Mouse (Mus musculus): ENCODE results near the gene Ctdsp2. TPM values are rescaled to one million over a fixed set of nuclear protein-coding genes. Genes with fewer than 3 reads are reported as not detected.

Ctdsp2 gene
- total RNA-seq, 1 experiment from 2014 or later = 41.1 TPM

- ATAC-seq (replicated peaks in 1 of 2; ENCODE audit: insufficient read depth in 1 of 2, low FRiP score in 2 of 2, low TSS enrichment in 1 of 2, low read depth in 1 of 2, poor library complexity in 2 of 2, severe bottlenecking in 2 of 2) = peak; percentile 56 to 67
Measured at GRCm38 (mm10) chr10:126957359-126958107, 21.0 kb upstream of the Ctdsp2 start.

- ATAC-seq (replicated peaks in 1 of 2; ENCODE audit: insufficient read depth in 1 of 2, low FRiP score in 2 of 2, low TSS enrichment in 1 of 2, low read depth in 1 of 2, poor library complexity in 2 of 2, severe bottlenecking in 2 of 2) = no peak
Measured at GRCm38 (mm10) chr10:126960496-126960895, 18.0 kb upstream of the Ctdsp2 start.

DNA sequence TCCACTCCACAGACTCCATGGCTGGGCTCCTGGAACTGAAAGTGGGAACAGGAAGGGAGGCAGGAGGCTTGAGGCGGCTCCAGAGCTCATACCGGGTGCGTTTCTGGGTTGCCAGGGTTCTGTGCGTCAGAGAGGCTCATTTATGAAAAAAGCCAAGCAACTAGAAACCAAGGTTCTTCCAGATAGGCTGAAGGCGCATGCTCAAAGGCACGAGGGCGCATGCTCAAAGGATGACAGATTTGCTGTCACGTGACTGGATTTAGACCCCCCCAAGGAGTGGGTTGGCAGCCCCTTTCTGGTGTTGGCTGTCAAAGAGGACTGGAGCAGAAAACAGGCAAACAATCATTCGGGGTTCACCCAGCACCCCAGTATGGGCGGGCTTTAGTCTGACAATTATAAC, 16.8 kb upstream of the Ctdsp2 start:
- no peak for ATAC-seq (replicated peaks in 1 of 2; ENCODE audit: insufficient read depth in 1 of 2, low FRiP score in 2 of 2, low TSS enrichment in 1 of 2, low read depth in 1 of 2, poor library complexity in 2 of 2, severe bottlenecking in 2 of 2)

- ATAC-seq (replicated peaks in 1 of 2; ENCODE audit: insufficient read depth in 1 of 2, low FRiP score in 2 of 2, low TSS enrichment in 1 of 2, low read depth in 1 of 2, poor library complexity in 2 of 2, severe bottlenecking in 2 of 2) = peak; percentile 13 to 15; a peak in 3 of 4 replicates
Measured at GRCm38 (mm10) chr10:126962271-126962965, 16.1 kb upstream of the Ctdsp2 start.

DNA sequence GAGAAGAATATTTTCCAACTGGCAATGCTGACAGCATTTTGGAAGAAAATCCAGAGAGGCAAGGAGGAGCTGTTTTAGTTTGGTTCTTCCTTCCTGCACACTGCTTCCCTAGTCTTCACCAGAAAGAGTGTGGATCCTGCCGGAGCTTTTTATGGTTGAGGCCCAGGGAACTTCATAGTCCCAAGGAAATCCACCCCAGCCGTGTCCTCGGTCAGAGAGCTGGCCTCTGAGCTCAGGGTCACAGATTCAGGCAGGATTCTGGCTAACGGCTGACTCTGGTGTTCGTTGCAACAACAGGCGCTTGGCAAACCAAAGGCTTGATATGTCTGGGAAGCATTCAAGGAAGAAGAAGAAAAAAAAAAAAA, 15.6 kb upstream of the Ctdsp2 start:
- ATAC-seq (replicated peaks in 1 of 2; ENCODE audit: insufficient read depth in 1 of 2, low FRiP score in 2 of 2, low TSS enrichment in 1 of 2, low read depth in 1 of 2, poor library complexity in 2 of 2, severe bottlenecking in 2 of 2) = no peak

- no peak for ATAC-seq (replicated peaks in 1 of 2; ENCODE audit: insufficient read depth in 1 of 2, low FRiP score in 2 of 2, low TSS enrichment in 1 of 2, low read depth in 1 of 2, poor library complexity in 2 of 2, severe bottlenecking in 2 of 2)
Measured at GRCm38 (mm10) chr10:126963821-126964220, 14.7 kb upstream of the Ctdsp2 start.

DNA sequence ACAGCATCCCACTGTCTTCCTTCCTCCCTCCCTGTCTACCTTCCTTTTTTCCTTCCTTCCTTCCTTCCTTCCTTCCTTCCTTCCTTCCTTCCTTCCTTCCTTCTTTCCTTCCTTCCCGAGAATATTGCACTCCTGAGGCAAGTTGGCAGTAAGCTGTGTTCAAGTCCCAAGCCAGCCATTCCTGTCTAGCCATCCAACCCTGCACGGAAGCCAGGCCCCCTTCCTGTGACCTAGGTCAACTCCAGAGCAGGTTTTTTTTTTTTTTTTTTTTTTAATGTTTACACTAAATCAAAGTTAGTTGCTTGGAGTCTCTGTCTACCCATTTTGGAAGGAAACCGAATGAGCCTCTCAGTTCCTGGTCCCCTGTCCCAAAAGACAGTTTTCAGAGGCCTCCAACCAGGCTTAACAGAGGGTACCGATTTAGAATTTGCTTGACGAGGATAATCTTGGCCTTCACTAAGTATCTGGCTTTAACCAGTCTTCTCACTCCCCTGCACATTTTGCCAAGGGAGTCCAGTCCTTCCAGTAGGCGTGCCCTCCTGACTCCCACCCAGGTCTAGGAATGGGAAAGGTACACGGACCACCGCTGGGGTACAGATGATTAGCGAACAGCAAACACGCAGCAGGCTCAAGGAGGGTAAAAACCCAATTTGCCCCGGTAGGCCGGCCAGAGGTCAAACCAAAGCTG, 7.0 kb upstream of the Ctdsp2 start:
- ATAC-seq (replicated peaks in 1 of 2; ENCODE audit: insufficient read depth in 1 of 2, low FRiP score in 2 of 2, low TSS enrichment in 1 of 2, low read depth in 1 of 2, poor library complexity in 2 of 2, severe bottlenecking in 2 of 2) = no peak

DNA sequence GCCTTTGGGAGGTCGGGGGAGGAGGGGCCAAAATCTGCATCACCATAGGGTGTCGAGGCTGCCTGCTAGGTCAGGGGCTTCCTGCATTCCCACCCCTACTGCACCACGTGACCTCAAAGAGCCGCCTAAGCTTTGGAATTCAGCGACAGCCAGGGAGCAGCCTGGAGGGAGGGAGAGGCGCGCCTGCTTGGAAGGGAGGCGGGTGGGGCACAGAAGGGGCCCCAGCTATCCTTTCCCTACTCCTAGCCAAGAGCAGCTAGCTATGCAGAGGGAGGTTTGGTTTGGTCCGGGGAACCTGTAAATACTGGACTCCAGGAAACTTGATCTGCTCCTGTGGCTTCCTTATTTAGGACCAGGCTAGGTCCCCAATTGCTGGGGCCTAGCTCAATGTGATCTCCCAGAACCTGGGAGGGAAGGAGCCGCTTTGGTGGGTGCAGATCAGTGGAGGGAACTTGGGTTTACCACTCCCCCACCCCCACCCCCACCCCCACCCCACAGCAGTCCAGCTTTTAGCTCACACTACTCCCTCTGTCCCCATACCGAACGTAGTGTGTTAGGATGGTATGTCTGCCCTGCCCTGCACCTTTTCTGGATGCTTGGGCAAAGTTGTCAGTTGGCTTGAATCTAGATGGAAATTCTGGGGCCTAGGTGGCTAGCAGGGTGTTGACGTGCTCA, 6.3 kb upstream of the Ctdsp2 start:
- ATAC-seq (replicated peaks in 1 of 2; ENCODE audit: insufficient read depth in 1 of 2, low FRiP score in 2 of 2, low TSS enrichment in 1 of 2, low read depth in 1 of 2, poor library complexity in 2 of 2, severe bottlenecking in 2 of 2) = no peak

DNA sequence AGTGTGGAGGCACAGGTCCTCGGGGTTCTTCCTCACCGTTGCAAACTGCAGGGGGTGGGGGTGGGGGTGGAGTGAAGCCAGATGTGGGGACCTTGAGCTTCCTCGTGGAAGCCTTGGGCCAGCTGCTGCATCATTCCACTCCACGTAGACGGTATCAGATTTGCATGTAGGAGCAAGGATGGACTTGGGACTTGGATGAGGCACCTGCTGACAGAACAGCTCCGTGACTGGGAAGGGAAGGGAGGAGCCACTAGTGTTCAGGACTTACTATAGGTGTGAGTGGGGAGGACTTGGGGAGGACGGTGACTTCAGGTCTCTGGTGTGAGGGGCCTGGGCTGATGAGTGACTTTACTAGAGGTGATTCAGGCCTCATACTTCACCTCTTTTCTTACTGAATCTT, 5.5 kb upstream of the Ctdsp2 start:
- ATAC-seq (replicated peaks in 1 of 2; ENCODE audit: insufficient read depth in 1 of 2, low FRiP score in 2 of 2, low TSS enrichment in 1 of 2, low read depth in 1 of 2, poor library complexity in 2 of 2, severe bottlenecking in 2 of 2) = no peak

- no peak for ATAC-seq (replicated peaks in 1 of 2; ENCODE audit: insufficient read depth in 1 of 2, low FRiP score in 2 of 2, low TSS enrichment in 1 of 2, low read depth in 1 of 2, poor library complexity in 2 of 2, severe bottlenecking in 2 of 2)
Measured at GRCm38 (mm10) chr10:126975706-126976105, 2.8 kb upstream of the Ctdsp2 start.

DNA sequence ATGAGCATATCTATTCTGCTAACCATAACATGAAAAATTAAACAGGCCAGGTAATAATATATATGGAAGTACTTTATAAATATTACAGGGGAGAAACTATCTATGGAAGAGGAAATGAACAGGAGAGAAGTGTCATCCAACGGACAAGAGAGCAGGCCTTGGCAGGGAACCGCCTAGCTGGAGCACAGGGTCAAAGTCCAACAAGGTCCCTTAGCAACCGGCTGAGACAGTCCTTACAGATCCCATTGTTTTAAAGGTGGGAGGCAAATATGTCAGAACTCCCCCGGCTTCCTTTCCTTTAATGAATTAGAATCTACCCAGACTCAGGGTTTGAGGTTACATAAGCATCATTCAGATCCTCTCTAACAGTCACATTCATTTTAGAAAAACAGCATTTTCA, 1.4 kb upstream of the Ctdsp2 start:
- no peak for ATAC-seq (replicated peaks in 1 of 2; ENCODE audit: insufficient read depth in 1 of 2, low FRiP score in 2 of 2, low TSS enrichment in 1 of 2, low read depth in 1 of 2, poor library complexity in 2 of 2, severe bottlenecking in 2 of 2)

DNA sequence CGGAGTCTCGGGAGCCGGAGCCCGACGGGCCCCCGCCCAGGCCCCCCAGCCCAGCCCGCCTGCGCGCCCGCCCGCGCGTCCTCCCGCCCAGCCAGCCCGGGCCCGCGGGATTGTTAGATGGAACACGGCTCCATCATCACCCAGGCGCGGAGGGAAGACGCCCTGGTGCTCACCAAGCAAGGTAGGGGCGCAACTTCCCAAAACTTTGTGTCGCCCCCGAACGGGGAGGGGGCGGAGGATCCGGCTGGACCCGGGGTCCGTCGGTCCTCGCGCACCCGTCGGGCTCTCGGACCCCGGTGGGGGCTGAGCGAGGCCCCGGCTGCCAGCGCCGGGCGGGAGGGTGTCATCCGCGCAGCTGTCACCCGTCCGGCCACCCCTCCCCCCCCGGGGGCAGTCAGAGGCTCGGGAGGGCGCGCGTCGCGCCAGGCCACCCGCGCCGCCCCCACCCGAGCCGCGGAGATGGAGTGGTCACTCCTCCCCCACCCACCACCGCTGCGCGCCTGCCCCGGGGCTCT, 661 bp downstream of the Ctdsp2 start:
- ATAC-seq (replicated peaks in 1 of 2; ENCODE audit: insufficient read depth in 1 of 2, low FRiP score in 2 of 2, low TSS enrichment in 1 of 2, low read depth in 1 of 2, poor library complexity in 2 of 2, severe bottlenecking in 2 of 2) = no peak

DNA sequence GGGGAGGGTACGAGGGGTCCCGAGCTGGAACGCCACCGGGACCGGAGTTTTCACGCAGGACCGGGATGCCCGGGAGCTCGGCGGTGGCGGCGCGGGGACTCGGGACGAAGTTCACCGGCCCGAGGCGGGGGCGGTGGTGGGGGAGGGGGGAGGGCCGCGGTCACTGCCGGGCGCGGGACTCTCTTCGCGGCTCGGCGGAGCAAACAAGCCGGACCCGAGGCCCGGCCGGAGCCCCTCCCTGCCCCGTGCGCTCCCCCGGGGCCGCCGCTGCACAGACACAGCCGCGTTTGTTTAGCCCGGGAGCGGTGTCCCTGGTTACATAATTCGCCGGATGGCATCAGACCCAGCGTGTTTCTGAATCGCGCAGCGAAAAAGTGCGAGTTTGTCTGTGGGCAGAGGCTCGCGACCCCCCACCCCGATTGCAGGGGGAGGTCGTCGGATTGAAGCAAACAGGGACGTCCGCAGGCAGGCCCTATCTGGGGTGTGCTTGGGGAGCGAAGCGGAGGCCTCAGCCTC, 1.2 kb downstream of the Ctdsp2 start:
- ATAC-seq (replicated peaks in 1 of 2; ENCODE audit: insufficient read depth in 1 of 2, low FRiP score in 2 of 2, low TSS enrichment in 1 of 2, low read depth in 1 of 2, poor library complexity in 2 of 2, severe bottlenecking in 2 of 2) = no peak

- ATAC-seq (replicated peaks in 1 of 2; ENCODE audit: insufficient read depth in 1 of 2, low FRiP score in 2 of 2, low TSS enrichment in 1 of 2, low read depth in 1 of 2, poor library complexity in 2 of 2, severe bottlenecking in 2 of 2) = no peak
Measured at GRCm38 (mm10) chr10:126980221-126980932, 1.9 kb downstream of the Ctdsp2 start.

GRCm38 (mm10) chr10:126980933-126981530, 2.5 kb downstream of the Ctdsp2 start:
- no peak for ATAC-seq (replicated peaks in 1 of 2; ENCODE audit: insufficient read depth in 1 of 2, low FRiP score in 2 of 2, low TSS enrichment in 1 of 2, low read depth in 1 of 2, poor library complexity in 2 of 2, severe bottlenecking in 2 of 2)

- no peak for ATAC-seq (replicated peaks in 1 of 2; ENCODE audit: insufficient read depth in 1 of 2, low FRiP score in 2 of 2, low TSS enrichment in 1 of 2, low read depth in 1 of 2, poor library complexity in 2 of 2, severe bottlenecking in 2 of 2)
Measured at GRCm38 (mm10) chr10:126981746-126982145, 3.2 kb downstream of the Ctdsp2 start.
